Mouse (Mus musculus): ENCODE data around the gene Eftud2. TPM values are rescaled to one million over a fixed set of nuclear protein-coding genes. Genes with fewer than 3 reads are reported as not detected.

Gene Eftud2
- polyA plus RNA-seq, 1 experiment from 2014 or later: 196 TPM

- Histone ChIP-seq H3K4me3 (no peak overlapping the region), H3K9me3 (no peaks in the 10 kb centered on the region), H3K4me2 (no peak overlapping the region), H3K36me3 (0 out of 2 replicates have a peak, but pooled peaks cover 4% of the 10 kb centered on the region), H3K4me1 (peaks cover 41% of the 10 kb centered on the region), H3K9ac (no peak overlapping the region), H3K27me3 (no peaks in the 10 kb centered on the region), H3K27ac (no peak overlapping the region)
- ATAC-seq (ENCODE audit: insufficient number of reproducible peaks, insufficient read depth, low FRiP score, low TSS enrichment, low read depth): no peak
Observed at GRCm38 (mm10) chr11:102814881-102815280, 65.9 kb downstream of the Eftud2 start.

DNA sequence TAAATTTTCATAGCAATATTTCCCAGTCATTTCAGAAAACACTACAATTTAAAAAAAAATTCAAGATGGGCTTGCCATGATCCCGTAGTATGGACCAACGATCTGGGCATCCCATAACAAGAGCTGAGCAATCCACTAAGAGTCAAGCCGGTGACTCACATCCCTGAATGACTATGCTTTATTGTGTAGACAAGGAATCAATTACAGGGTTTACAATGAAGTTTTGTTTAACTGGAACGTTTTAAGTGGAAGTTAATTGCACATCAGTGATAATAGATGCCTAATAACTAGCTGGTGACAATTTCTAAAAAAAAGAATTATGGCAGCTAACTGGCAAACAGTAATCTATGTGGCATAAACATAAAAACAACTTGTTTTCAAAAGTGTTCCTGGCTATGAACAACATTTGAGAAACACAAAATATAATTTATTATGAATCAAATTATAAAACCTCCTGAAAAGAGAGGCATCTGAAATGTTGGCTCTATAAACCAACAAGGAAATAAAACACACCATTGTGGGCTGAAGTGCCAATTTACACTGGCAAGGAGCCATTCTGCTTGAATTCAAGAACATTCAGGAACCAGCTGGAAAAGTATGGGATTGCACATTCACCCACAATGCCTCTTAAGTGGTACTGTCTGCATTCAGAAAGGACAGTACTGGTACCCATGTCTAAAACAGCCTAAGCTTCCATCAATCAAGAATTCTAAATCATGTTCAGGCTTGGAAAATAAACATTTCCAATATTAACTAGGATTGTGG, 69.9 kb downstream of the Eftud2 start:
- no peak overlapping the region for H3K4me3 ChIP-seq
- H3K9me3 ChIP-seq: no peaks in the 10 kb centered on the region
- H3K27ac ChIP-seq: no peak overlapping the region
- no peaks in the 10 kb centered on the region for H3K27me3 ChIP-seq
- H3K4me2 ChIP-seq: no peak overlapping the region
- 48% methylated on average over 4 of the region's 4 CpGs for WGBS
- no peak for ATAC-seq (ENCODE audit: insufficient number of reproducible peaks, insufficient read depth, low FRiP score, low TSS enrichment, low read depth)
- no peak overlapping the region for H3K9ac ChIP-seq
- peaks cover 25% of the 10 kb centered on the region for H3K4me1 ChIP-seq
- 0 out of 2 replicates have a peak, but pooled peaks cover 5% of the 10 kb centered on the region for H3K36me3 ChIP-seq

GRCm38 (mm10) chr11:102808246-102808645, 72.5 kb downstream of the Eftud2 start:
- 72% methylated on average over 5 of the region's 5 CpGs for WGBS
- no peak overlapping the region for H3K27ac ChIP-seq
- no peak for ATAC-seq (ENCODE audit: insufficient number of reproducible peaks, insufficient read depth, low FRiP score, low TSS enrichment, low read depth)
- no peaks in the 10 kb centered on the region for H3K9me3 ChIP-seq
- H3K4me3 ChIP-seq: no peak overlapping the region
- peaks cover 28% of the 10 kb centered on the region for H3K36me3 ChIP-seq
- H3K27me3 ChIP-seq: no peaks in the 10 kb centered on the region
- peaks cover 9% of the 10 kb centered on the region for H3K4me1 ChIP-seq
- no peak overlapping the region for H3K9ac ChIP-seq
- no peak overlapping the region for H3K4me2 ChIP-seq

GRCm38 (mm10) chr11:102803453-102803852, 77.3 kb downstream of the Eftud2 start:
- Histone ChIP-seq H3K4me3 (no peak overlapping the region), H3K4me1 (peaks cover 6% of the 10 kb centered on the region), H3K4me2 (no peak overlapping the region), H3K27ac (no peak overlapping the region), H3K27me3 (no peaks in the 10 kb centered on the region), H3K9ac (no peak overlapping the region), H3K9me3 (no peaks in the 10 kb centered on the region), H3K36me3 (peaks cover 67% of the 10 kb centered on the region)
- no peak for ATAC-seq (ENCODE audit: insufficient number of reproducible peaks, insufficient read depth, low FRiP score, low TSS enrichment, low read depth)
- 88% methylated on average over 5 of the region's 5 CpGs for WGBS

DNA sequence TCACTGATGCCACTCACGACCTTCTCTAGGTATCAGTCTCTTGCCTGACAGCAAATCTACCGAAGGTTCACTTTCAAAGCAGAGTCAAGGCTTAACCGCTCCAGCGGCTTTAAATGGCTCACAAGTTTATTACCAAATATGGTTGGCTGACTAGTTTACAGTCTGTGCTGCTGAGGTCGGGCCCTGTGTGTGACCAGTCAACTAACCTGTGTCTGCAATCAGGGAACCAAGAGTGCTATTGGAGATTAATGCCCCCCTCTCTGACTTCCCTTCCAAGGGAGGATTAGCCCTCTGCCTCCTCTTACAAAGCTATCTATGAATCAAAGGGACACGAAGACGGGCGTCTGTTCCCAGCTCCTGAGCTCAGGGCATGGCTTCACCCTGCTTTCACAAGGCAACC, 86.6 kb downstream of the Eftud2 start:
- Histone ChIP-seq H3K9ac (no peak overlapping the region), H3K9me3 (no peaks in the 10 kb centered on the region), H3K27me3 (no peaks in the 10 kb centered on the region), H3K4me3 (no peak overlapping the region), H3K4me2 (no peak overlapping the region), H3K36me3 (peaks cover 34% of the 10 kb centered on the region), H3K27ac (no peak overlapping the region), H3K4me1 (peaks cover 15% of the 10 kb centered on the region)
- 70% methylated on average over 8 of the region's 8 CpGs for WGBS
- no peak for ATAC-seq (ENCODE audit: insufficient number of reproducible peaks, insufficient read depth, low FRiP score, low TSS enrichment, low read depth)

DNA sequence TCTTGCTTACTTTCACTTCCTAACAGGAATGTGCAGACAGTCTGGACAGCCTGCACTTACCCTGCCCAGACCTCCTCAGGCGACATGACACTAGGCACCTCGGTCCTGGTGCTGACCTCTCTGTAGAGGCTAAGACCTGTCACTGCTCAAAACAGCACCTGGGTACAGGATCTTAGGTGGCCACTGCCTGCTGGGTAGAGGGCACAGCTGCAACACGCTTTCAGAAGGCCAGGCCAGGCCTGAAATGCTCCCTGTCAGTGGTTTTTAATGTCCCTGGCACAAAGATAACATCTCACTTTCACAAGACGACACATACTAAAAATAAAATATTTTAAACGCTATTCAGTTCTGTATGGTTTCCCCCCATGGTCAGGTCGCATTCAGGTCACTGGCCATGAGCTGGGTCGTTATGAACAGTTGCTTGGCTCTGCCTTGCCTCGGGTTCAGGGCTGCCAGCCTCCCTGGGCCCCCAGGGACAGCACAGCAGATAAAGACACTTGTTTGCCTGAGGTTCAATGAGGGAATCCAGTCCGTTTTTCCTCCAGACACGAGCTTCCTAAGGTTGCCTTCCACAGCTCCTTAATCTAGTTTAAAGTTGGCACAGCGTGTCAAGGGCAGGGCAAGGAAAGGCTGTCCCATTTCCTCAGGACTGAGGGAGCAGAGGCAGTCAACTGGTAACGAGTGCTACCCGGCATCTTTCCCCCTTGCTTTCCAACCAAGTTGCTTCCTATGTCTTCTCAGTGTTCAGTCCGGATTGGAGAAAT, 88.9 kb downstream of the Eftud2 start:
- 54% methylated on average over 14 of the region's 14 CpGs for WGBS
- no peak overlapping the region for H3K27ac ChIP-seq

More for the DNA sequence above, 88.9 kb downstream of the Eftud2 start:
- H3K9me3 ChIP-seq: no peaks in the 10 kb centered on the region
- no peaks in the 10 kb centered on the region for H3K27me3 ChIP-seq
- H3K9ac ChIP-seq: no peak overlapping the region
- H3K36me3 ChIP-seq: peaks cover 13% of the 10 kb centered on the region
- no peak overlapping the region for H3K4me2 ChIP-seq
- ATAC-seq (ENCODE audit: insufficient number of reproducible peaks, insufficient read depth, low FRiP score, low TSS enrichment, low read depth): no peak
- H3K4me1 ChIP-seq: peaks cover 15% of the 10 kb centered on the region
- no peak overlapping the region for H3K4me3 ChIP-seq

Other genes with a start within 250 kb of the Eftud2 start
- gene Meioc, start 217.3 kb downstream of the Eftud2 start, polyA plus RNA-seq (2015; fragmentation: Nextera tagmentation; extraction: Ambion mirVana): 0.45 and 0.79 TPM in 2 replicates
- gene Ccdc43, start 183.2 kb downstream of the Eftud2 start, polyA plus RNA-seq (2015; fragmentation: Nextera tagmentation; extraction: Ambion mirVana): 44.6 and 46.9 TPM in 2 replicates
- gene Adam11, start 119.5 kb downstream of the Eftud2 start, polyA plus RNA-seq (2015; fragmentation: Nextera tagmentation; extraction: Ambion mirVana): 13.8 and 14.4 TPM in 2 replicates
- gene Gjc1, start 61.3 kb downstream of the Eftud2 start, polyA plus RNA-seq (2015; fragmentation: Nextera tagmentation; extraction: Ambion mirVana): 75.7 and 81.9 TPM in 2 replicates
- not detected in 2 replicates for gene Higd1b, start 45.1 kb downstream of the Eftud2 start, polyA plus RNA-seq (2015; fragmentation: Nextera tagmentation; extraction: Ambion mirVana)
- 0.79 and 1.2 TPM in 2 replicates for gene Ccdc103, start 219 bp upstream of the Eftud2 start, polyA plus RNA-seq (2015; fragmentation: Nextera tagmentation; extraction: Ambion mirVana)
- gene Fam187a, start 4.2 kb upstream of the Eftud2 start, polyA plus RNA-seq (2015; fragmentation: Nextera tagmentation; extraction: Ambion mirVana): not detected in 2 replicates
- gene Gfap, start 19.9 kb upstream of the Eftud2 start, polyA plus RNA-seq (2015; fragmentation: Nextera tagmentation; extraction: Ambion mirVana): 0.10 and 0.39 TPM in 2 replicates
- 11.0 and 12.8 TPM in 2 replicates for gene Kif18b, start 44.1 kb upstream of the Eftud2 start, polyA plus RNA-seq (2015; fragmentation: Nextera tagmentation; extraction: Ambion mirVana)
- 3.4 TPM in 2 replicates for gene C1ql1, start 65.7 kb upstream of the Eftud2 start, polyA plus RNA-seq (2015; fragmentation: Nextera tagmentation; extraction: Ambion mirVana)
- 67.8 and 68.5 TPM in 2 replicates for gene Nmt1, start 147.2 kb upstream of the Eftud2 start, polyA plus RNA-seq (2015; fragmentation: Nextera tagmentation; extraction: Ambion mirVana)
- 189 and 192 TPM in 2 replicates for gene Dcakd, start 147.3 kb upstream of the Eftud2 start, polyA plus RNA-seq (2015; fragmentation: Nextera tagmentation; extraction: Ambion mirVana)
- gene Plcd3, start 220.7 kb upstream of the Eftud2 start, polyA plus RNA-seq (2015; fragmentation: Nextera tagmentation; extraction: Ambion mirVana): 5.3 and 7.2 TPM in 2 replicates
- 16.6 and 17.4 TPM in 2 replicates for gene Acbd4, start 220.7 kb upstream of the Eftud2 start, polyA plus RNA-seq (2015; fragmentation: Nextera tagmentation; extraction: Ambion mirVana)
- gene Hexim1, start 235.2 kb upstream of the Eftud2 start, polyA plus RNA-seq (2015; fragmentation: Nextera tagmentation; extraction: Ambion mirVana): 5.2 and 6.9 TPM in 2 replicates